Mouse (Mus musculus) left cerebral cortex, adult 6 months (tissue): ENCODE results near the gene Supt7l. TPM values are rescaled to one million over a fixed set of nuclear protein-coding genes. Genes with fewer than 3 reads are reported as not detected.

Experiments
- long read RNA-seq, 2 experiments: library from polyadenylated mRNA; unstranded; transcript quantifications; one replicate each; pipeline ENCODE4 v2.0.0; 2019 to 2020
- polyA plus RNA-seq: library from polyadenylated mRNA; unstranded; fragments of <200 nt; fragmentation: Nextera tagmentation; gene quantifications from 2 replicates; pipeline ENCODE4 v1.2.3, GENCODE M21; 2021

Supt7l gene
- 9.0 and 10.8 TPM in 2 replicates for polyA plus RNA-seq
- long read RNA-seq, experiment 1, transcript Supt7l-201 (5 exons, 2,693 nt) = major isoform, 58 of 69 reads
- long read RNA-seq, experiment 1, partial matches to known transcripts = 3 of 69 reads
- long read RNA-seq, experiment 1, other reads (novel, unspliced or antisense) = 7 of 69 reads
- long read RNA-seq, experiment 2, partial matches to known transcripts = 1 of 13 reads
- long read RNA-seq, experiment 2, other reads (novel, unspliced or antisense) = 8 of 13 reads

DNA sequence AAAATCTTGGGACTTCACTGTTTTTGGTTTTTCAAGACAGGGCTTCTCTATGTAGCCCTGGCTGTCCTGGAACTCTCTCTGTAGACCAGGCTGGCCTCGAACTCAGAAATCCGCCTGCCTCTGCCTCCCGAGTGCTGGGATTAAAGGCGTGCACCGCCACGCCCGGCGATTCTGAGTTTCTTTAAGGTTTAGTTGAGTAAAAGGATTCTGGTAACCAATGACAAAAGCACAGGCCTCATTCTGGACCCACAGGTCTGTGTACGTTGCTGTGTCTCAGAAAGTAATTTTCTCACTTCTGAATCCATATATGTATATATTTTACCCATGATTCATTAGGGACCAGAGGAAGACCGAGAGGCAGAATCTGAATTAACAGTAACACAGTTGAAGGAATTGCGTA is at the start of gene Supt7l:
Gene Supt7l (minus strand): TSS at position 101 of the 400 bp plus-strand sequence.

DNA sequence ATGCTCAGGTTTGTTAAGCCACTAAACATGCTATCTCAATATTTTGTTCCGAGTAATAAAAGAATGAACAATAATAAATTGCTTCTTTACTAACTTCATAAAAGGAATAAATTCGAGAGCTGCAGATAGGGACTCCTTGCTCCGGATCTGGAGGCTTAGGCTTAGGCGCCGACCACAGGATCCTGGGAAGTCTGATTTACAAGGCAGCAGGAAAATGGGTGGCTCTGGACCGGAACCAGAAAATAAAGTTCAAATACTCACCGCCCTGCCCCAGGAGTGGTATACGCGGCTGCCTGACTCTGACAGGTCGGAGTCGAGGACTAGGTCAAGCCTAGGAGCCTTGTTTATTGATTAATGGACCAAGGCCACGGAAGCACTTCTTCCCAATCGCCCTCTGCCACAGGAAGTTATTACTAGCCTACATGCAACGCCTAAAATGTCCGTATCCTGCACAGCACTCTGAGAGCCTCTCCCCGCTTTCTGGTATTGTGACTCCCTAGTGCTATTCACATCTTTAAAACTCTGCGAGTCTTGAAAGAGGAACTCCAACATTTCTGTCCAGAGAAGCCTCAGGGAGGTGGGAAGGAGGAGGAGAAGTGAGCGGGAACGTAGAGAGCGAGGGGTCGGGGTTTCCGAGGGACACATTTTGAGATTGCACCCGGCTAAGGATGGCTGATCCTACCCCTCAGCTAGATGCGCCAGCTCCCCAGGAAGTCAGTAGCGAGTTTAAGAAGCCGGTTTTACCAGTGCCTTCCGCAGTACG is 1.1 kb downstream of the Supt7l start, which contains the start of gene Slc4a1ap:
Gene Slc4a1ap (plus strand): TSS at position 642 of the 763 bp plus-strand sequence.

DNA sequence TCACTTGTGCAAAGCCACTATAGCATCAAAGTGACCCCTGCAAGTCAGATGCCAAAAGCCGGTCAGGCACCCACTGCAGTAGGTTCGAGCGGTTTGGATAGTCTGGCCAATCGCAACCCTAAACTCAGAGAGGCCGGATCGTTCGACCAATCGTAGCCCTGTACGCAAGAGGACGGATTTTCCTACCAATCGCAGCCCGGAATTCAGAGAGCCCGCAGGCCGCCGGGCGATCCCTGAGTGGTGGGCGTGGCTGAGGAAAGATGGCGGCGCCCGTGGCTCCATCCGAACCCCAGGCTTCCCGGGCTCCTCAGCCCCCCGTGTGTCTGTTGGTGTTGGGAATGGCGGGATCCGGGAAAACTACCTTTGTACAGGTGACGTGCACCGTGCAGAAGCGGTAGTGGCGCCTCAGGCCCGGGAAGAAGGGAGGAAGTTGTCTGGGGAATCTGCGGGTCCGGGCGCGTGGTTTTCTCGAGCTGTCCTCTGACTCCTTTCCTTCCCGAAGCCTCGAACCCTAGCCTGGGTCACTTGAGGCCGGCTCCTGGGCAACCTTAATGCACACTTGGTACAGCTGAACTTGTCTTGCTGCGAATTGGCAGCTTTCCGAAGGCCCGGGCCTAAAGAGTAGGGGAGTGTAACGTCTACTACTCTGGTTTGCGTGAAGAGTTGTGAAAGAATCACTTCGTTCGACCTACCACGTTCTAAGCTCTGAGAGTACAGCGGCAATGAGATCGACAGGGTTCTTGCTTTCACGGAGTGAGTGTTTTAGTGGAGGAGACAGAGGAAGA is 32.9 kb downstream of the Supt7l start, which contains the start of gene Gpn1:
Gene Gpn1 (plus strand): TSS at position 229 of the 785 bp plus-strand sequence.

DNA sequence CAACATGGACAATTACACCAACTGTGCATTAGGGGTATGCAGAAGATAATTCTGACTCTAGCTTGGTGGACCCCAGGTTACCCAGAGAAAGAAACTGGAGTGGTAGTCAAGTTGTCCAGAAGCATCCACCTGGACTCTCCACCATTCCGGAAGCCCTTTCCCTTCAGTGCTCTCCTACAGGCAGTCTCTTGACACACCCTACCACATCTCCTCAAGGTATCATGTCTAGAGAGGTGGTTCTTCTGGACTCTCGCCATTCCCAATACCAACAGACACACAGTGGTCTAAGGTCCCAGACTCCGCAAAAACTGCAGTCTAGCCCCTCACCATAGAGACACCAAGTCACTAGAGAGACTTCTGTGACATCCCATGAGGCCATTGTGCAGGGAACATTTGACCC is 42.2 kb downstream of the Supt7l start, which contains the start of gene 4930548H24Rik:
Gene 4930548H24Rik (plus strand): TSS at position 301 of the 400 bp plus-strand sequence.

Other genes with a start within 250 kb of the Supt7l start
- gene Ift172, start 236.7 kb downstream of the Supt7l start, polyA plus RNA-seq = 12.5 and 12.6 TPM in 2 replicates
- 60.3 and 108 TPM in 2 replicates for gene Fndc4, start 231.7 kb downstream of the Supt7l start, polyA plus RNA-seq
- not detected in 2 replicates for gene Gckr, start 230.4 kb downstream of the Supt7l start, polyA plus RNA-seq
- gene Zfp512, start 75.4 kb downstream of the Supt7l start, polyA plus RNA-seq = 20.0 and 27.1 TPM in 2 replicates
- not detected in 2 replicates for gene 4930548H24Rik, start 42.1 kb downstream of the Supt7l start, polyA plus RNA-seq
- gene Gpn1, start 33.1 kb downstream of the Supt7l start, polyA plus RNA-seq = 34.5 and 51.0 TPM in 2 replicates
- gene Slc4a1ap, start 812 bp downstream of the Supt7l start, polyA plus RNA-seq = 13.1 and 14.3 TPM in 2 replicates
- gene Mrpl33, start 69.1 kb upstream of the Supt7l start, polyA plus RNA-seq = 276 and 315 TPM in 2 replicates
- 2.5 and 2.8 TPM in 2 replicates for gene Rbks, start 169.8 kb upstream of the Supt7l start, polyA plus RNA-seq
- 71.6 and 74.9 TPM in 2 replicates for gene Babam2, start 169.9 kb upstream of the Supt7l start, polyA plus RNA-seq